Mouse (Mus musculus): ENCODE measurements around the gene Lrig1.

DNA sequence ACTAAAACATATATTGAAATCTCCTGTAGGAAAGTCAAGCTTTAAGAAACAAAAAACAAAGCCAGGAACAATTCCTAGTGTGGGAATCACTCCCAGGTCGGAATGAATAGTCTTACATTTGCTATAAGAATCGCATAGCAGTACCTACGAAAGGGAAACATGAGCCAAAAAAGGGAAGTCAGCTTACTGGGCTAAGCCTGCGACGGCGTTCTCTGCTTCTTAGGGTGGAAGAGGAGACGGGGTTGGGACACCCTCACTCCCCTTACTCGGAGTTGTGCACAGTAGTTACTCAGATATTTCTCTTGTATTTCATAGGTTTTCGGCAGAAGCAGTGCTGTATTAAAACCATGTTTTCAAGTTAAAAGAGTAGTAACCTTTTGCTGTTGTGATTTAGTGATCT lies 117.9 kb downstream of the Lrig1 start:
- TF ChIP-seq POLR2A (IDR thresholded peaks at IDR 0.05; ENCODE audit: low read depth, low read length) (no peak), CTCF (IDR thresholded peaks at IDR 0.05; ENCODE audit: extremely low read depth, insufficient read depth, insufficient read length, insufficient replicate concordance) (no peak)

Measured in spleen, adult 2 months (tissue).